Mouse (Mus musculus): ENCODE results near the gene Def6.

GRCm38 (mm10) chr17:28232475-28233060 lies 25.0 kb downstream of the Def6 start, which contains the start of gene Ppard:
- TF ChIP-seq POLR2A (IDR thresholded peaks at IDR 0.05; ENCODE audit: low read depth, low read length) (peak; percentile 81), CTCF (IDR thresholded peaks at IDR 0.05; ENCODE audit: borderline replicate concordance, insufficient read depth, low read length) (peak; percentile 98)

Data from embryonic fibroblast, embryonic 13.5 days (primary cell).